Mouse (Mus musculus) olfactory bulb, adult 2 months (tissue): ENCODE measurements around the gene Gm9639.
"Not testable (repeated sequence)": the region's sequence is repeated elsewhere in the genome, so short reads cannot be mapped to it uniquely, and the experiment has no call there.

Experiments used
- CTCF ChIP-seq: fragments of 200-500 bp; IDR thresholded peaks from 2 replicates; pipeline ENCODE4 v1.5.1; 2012; ENCODE audit warnings: low read depth, mild to moderate bottlenecking, low read length, moderate library complexity; ENCODE audit not compliant: insufficient read depth
- POLR2A ChIP-seq: fragments of 200-500 bp; IDR thresholded peaks from 2 replicates; pipeline ENCODE4 v1.6.1; 2012; ENCODE audit warnings: mild to moderate bottlenecking, low read depth, low read length, moderate library complexity; ENCODE audit not compliant: insufficient read depth

DNA sequence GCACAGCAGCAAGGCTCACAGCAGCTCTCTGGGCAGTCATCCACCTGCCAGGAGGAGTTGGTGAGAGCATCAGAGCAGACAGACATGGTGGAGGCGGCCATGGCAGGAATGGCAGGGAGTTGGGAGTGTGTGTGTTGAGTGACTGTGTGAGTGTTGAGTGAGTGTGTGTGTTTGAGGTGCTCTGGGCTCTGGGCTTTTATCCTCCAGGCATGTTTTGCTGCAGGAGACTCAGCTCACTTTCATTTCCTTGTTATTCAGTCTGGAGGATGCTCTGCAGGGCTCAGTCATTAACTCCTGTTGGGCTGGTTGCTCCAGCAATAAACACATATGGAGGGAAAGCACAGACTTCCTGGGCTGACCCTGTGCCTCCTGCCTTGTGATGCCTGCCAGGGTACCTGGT lies 18.0 kb downstream of the Gm9639 start, which contains the start of gene Gm7138:
- TF ChIP-seq POLR2A, CTCF: not testable (repeated sequence)
